Mouse (Mus musculus) liver, embryonic 14.5 days (tissue): ENCODE data around the gene Dusp7.

Experiments used
- CTCF ChIP-seq: IDR thresholded peaks from 2 replicates; pipeline ENCODE4 v1.5.1; 2016; ENCODE audit warnings: antibody characterized with exemption, low read depth, control low read depth
- EP300 ChIP-seq: IDR thresholded peaks from 2 replicates; pipeline ENCODE4 v1.6.1; 2016; ENCODE audit warnings: antibody characterized with exemption, low read depth

GRCm38 (mm10) chr9:106416826-106417225 lies 48.4 kb downstream of the Dusp7 start:
- TF ChIP-seq CTCF, result no peak
- no peak for TF ChIP-seq EP300
